Comparison of ENCODE assay signal across 8 mouse cellular contexts in genomic region chr11:115163568-115164150, GRCm38 (mm10). TPM values are rescaled to one million over a fixed set of nuclear protein-coding genes. Genes with fewer than 3 reads are reported as not detected.
A peak's percentile ranks its signal among the peaks of the same experiment; 100 is the strongest.
DNase-seq lines count a peak whose midpoint lies in the region; ATAC-seq and TF ChIP-seq lines count a peak whose summit lies in the region.

No protein-coding gene starts in this region.

- H3K9ac ChIP-seq in ES-Bruce4 (ENCODE audit: low read depth, poor library complexity, severe bottlenecking): peak overlapping the region; percentile 83
- peak overlapping the region; percentile 59 for H3K9ac ChIP-seq in embryonic facial prominence, embryonic 14.5 days (ENCODE audit: low read depth, low read length)
- H3K9ac ChIP-seq in intestine, embryonic 15.5 days: peak overlapping the region; percentile 71
- H3K9ac ChIP-seq in lung, postnatal 0 days (replicated peaks; ENCODE audit: low read depth): peak overlapping the region; percentile 74

- TF ChIP-seq CTCF in ES-Bruce4 (IDR thresholded peaks at IDR 0.05; ENCODE audit: low read depth, low read length): no peak
- TF ChIP-seq CTCF in lung, postnatal 0 days (IDR thresholded peaks at IDR 0.05): peak; percentile 48

- under 1% methylated on average over 33 of the region's 47 CpGs for WGBS in embryonic facial prominence, embryonic 14.5 days
- under 1% methylated on average over 47 of the region's 47 CpGs for WGBS in intestine, embryonic 15.5 days
- WGBS in lung, postnatal 0 days: 1% methylated on average over 46 of the region's 47 CpGs

- H3K4me1 ChIP-seq in ES-Bruce4 (ENCODE audit: control insufficient read depth, insufficient read depth, low read length): peaks cover 4% of the 10 kb centered on the region
- peaks cover 25% of the 10 kb centered on the region for H3K4me1 ChIP-seq in embryonic facial prominence, embryonic 14.5 days (ENCODE audit: control insufficient read depth, insufficient read depth, low read length)
- peaks cover 44% of the 10 kb centered on the region for H3K4me1 ChIP-seq in intestine, embryonic 15.5 days (replicated peaks)
- H3K4me1 ChIP-seq in lung, postnatal 0 days (ENCODE audit: insufficient read depth, low read depth, low read length): peaks cover 6% of the 10 kb centered on the region; the same call in 1 of the 2 replicates

- H3K4me3 ChIP-seq in ES-Bruce4 (ENCODE audit: low read depth, low read length): peak overlapping the region; percentile 95
- peak overlapping the region; percentile 66 for H3K4me3 ChIP-seq in embryonic facial prominence, embryonic 14.5 days (ENCODE audit: low read depth, low read length)
- peak overlapping the region; percentile 70 for H3K4me3 ChIP-seq in intestine, embryonic 15.5 days (replicated peaks)
- peak overlapping the region; percentile 69 for H3K4me3 ChIP-seq in lung, postnatal 0 days (ENCODE audit: low read depth, low read length)

- ATAC-seq in embryonic facial prominence, embryonic 14.5 days (ENCODE audit: low read depth): peak; percentile 30
- peak; percentile 11; the same call in 1 of the 2 replicates for ATAC-seq in intestine, embryonic 15.5 days
- ATAC-seq in lung, postnatal 0 days: peak; percentile 11; the same call in 1 of the 2 replicates

- no peak for TF ChIP-seq POLR2A in ES-Bruce4 (IDR thresholded peaks at IDR 0.05; ENCODE audit: insufficient read depth, low read length)

- H3K36me3 ChIP-seq in ES-Bruce4 (ENCODE audit: control insufficient read depth, insufficient read depth, low read length, poor library complexity, severe bottlenecking): no peaks in the 10 kb centered on the region
- H3K36me3 ChIP-seq in embryonic facial prominence, embryonic 14.5 days (ENCODE audit: control insufficient read depth, insufficient read depth, low read length): no peaks in the 10 kb centered on the region
- H3K36me3 ChIP-seq in intestine, embryonic 15.5 days: no peaks in the 10 kb centered on the region
- no peaks in the 10 kb centered on the region for H3K36me3 ChIP-seq in lung, postnatal 0 days (ENCODE audit: insufficient read depth, low read length)
- H3K36me3 ChIP-seq in splenic B cell, adult 2 months (ENCODE audit: control insufficient read depth, insufficient read depth, low read length, poor library complexity, severe bottlenecking): no peaks in the 10 kb centered on the region; the same call in 1 of the 2 replicates

- peak; percentile 46 for DNase-seq in adrenal gland, postnatal 10 days
- no peak for DNase-seq in adrenal gland, postnatal 4 days (ENCODE audit: low spot score in 2 of 2)
- DNase-seq in embryonic facial prominence, embryonic 14.5 days (ENCODE audit: low spot score): peak; percentile 26
- DNase-seq in lung, postnatal 0 days (ENCODE audit: low spot score): peak; percentile 44
- DNase-seq in splenic B cell, adult 2 months (ENCODE audit: low read depth, low spot score): peak; percentile 70
- DNase-seq in ovary, postnatal 36 days (ENCODE audit: low spot score): no peak

- TF ChIP-seq EP300 in ES-Bruce4 (IDR thresholded peaks at IDR 0.05; ENCODE audit: insufficient read depth, low read depth, low read length): no peak
- no peak for TF ChIP-seq EP300 in lung, postnatal 0 days (IDR thresholded peaks at IDR 0.05)

- no peaks in the 10 kb centered on the region for H3K9me3 ChIP-seq in ES-Bruce4 (replicated peaks; ENCODE audit: control insufficient read depth, insufficient read depth, low read length, poor library complexity, severe bottlenecking)
- no peaks in the 10 kb centered on the region for H3K9me3 ChIP-seq in embryonic facial prominence, embryonic 14.5 days (ENCODE audit: control insufficient read depth, low read length)
- no peaks in the 10 kb centered on the region for H3K9me3 ChIP-seq in intestine, embryonic 15.5 days
- no peaks in the 10 kb centered on the region for H3K9me3 ChIP-seq in lung, postnatal 0 days (ENCODE audit: low read length)

- H3K27ac ChIP-seq in ES-Bruce4 (ENCODE audit: insufficient read depth, low read length): no peak overlapping the region
- no peak overlapping the region for H3K27ac ChIP-seq in embryonic facial prominence, embryonic 14.5 days (replicated peaks; ENCODE audit: low read depth, low read length)
- H3K27ac ChIP-seq in intestine, embryonic 15.5 days: peak overlapping the region; percentile 82
- peak overlapping the region; percentile 81 for H3K27ac ChIP-seq in lung, postnatal 0 days (ENCODE audit: low read length)

- no peaks in the 10 kb centered on the region for H3K27me3 ChIP-seq in ES-Bruce4 (ENCODE audit: control insufficient read depth, insufficient read depth, low read length, poor library complexity, severe bottlenecking)
- peaks cover 34% of the 10 kb centered on the region for H3K27me3 ChIP-seq in embryonic facial prominence, embryonic 14.5 days (replicated peaks; ENCODE audit: control insufficient read depth, insufficient read depth, low read length)
- H3K27me3 ChIP-seq in intestine, embryonic 15.5 days (replicated peaks): no peaks in the 10 kb centered on the region
- no peaks in the 10 kb centered on the region for H3K27me3 ChIP-seq in lung, postnatal 0 days (replicated peaks; ENCODE audit: insufficient read depth, low read length)
- no peaks in the 10 kb centered on the region for H3K27me3 ChIP-seq in splenic B cell, adult 2 months (ENCODE audit: control insufficient read depth, insufficient read depth, low read length, poor library complexity, severe bottlenecking)

- H3K4me2 ChIP-seq in embryonic facial prominence, embryonic 14.5 days (ENCODE audit: low read depth, low read length): peak overlapping the region; percentile 91
- H3K4me2 ChIP-seq in intestine, embryonic 15.5 days (replicated peaks): peak overlapping the region; percentile 84
- peak overlapping the region; percentile 85 for H3K4me2 ChIP-seq in lung, postnatal 0 days (replicated peaks; ENCODE audit: low read depth, low read length)

RNA-seq across cellular contexts. Expression of gene Slc9a3r1, which starts 0.5 kb away (rescaled TPM):
- 10 to 100 TPM; 26.3 to 30.4 TPM for total RNA-seq in adrenal gland, postnatal 10 days (2021)
- total RNA-seq in adrenal gland, postnatal 4 days (2021): 10 to 100 TPM; 28.9 to 37.6 TPM
- 73.2 and 77.8 TPM in 2 replicates for polyA plus RNA-seq in ES-Bruce4 (2011; ENCODE audit: insufficient read depth, insufficient read length, low read depth, missing spikeins)
- polyA plus RNA-seq in embryonic facial prominence, embryonic 14.5 days (2014; fragmentation: Nextera tagmentation; extraction: Ambion mirVana): 40.6 and 43.5 TPM in 2 replicates
- polyA plus RNA-seq in intestine, embryonic 15.5 days (2015; fragmentation: Nextera tagmentation; extraction: Ambion mirVana): 252 and 270 TPM in 2 replicates
- polyA plus RNA-seq in lung, postnatal 0 days (2015; fragmentation: Nextera tagmentation; extraction: Ambion mirVana): 56.9 and 71.2 TPM in 2 replicates

RNA-seq across cellular contexts. Expression of gene Tmem104, which starts 23.6 kb away (rescaled TPM):
- 10 to 100 TPM in 1 of 2 experiments, 1 to 10 TPM in 1; 9.5 to 15.7 TPM for total RNA-seq in adrenal gland, postnatal 10 days (2021)
- 10 to 100 TPM; 11.9 to 12.0 TPM for total RNA-seq in adrenal gland, postnatal 4 days (2021)
- 4.8 and 8.0 TPM in 2 replicates for polyA plus RNA-seq in ES-Bruce4 (2011; ENCODE audit: insufficient read depth, insufficient read length, low read depth, missing spikeins)
- polyA plus RNA-seq in embryonic facial prominence, embryonic 14.5 days (2014; fragmentation: Nextera tagmentation; extraction: Ambion mirVana): 12.5 and 14.9 TPM in 2 replicates
- 9.3 and 12.2 TPM in 2 replicates for polyA plus RNA-seq in intestine, embryonic 15.5 days (2015; fragmentation: Nextera tagmentation; extraction: Ambion mirVana)
- 9.6 and 10.5 TPM in 2 replicates for polyA plus RNA-seq in lung, postnatal 0 days (2015; fragmentation: Nextera tagmentation; extraction: Ambion mirVana)

RNA-seq across cellular contexts. Expression of gene Nat9, which starts 24.0 kb away (rescaled TPM):
- 10 to 100 TPM; 27.4 to 28.4 TPM for total RNA-seq in adrenal gland, postnatal 10 days (2021)
- total RNA-seq in adrenal gland, postnatal 4 days (2021): 10 to 100 TPM; 21.6 to 22.1 TPM
- polyA plus RNA-seq in ES-Bruce4 (2011; ENCODE audit: insufficient read depth, insufficient read length, low read depth, missing spikeins): 13.1 and 16.2 TPM in 2 replicates
- polyA plus RNA-seq in embryonic facial prominence, embryonic 14.5 days (2014; fragmentation: Nextera tagmentation; extraction: Ambion mirVana): 20.0 and 23.3 TPM in 2 replicates
- polyA plus RNA-seq in intestine, embryonic 15.5 days (2015; fragmentation: Nextera tagmentation; extraction: Ambion mirVana): 20.5 and 20.6 TPM in 2 replicates
- 30.3 and 30.8 TPM in 2 replicates for polyA plus RNA-seq in lung, postnatal 0 days (2015; fragmentation: Nextera tagmentation; extraction: Ambion mirVana)

RNA-seq across cellular contexts. Expression of gene Cd300lf, which starts 29.9 kb away (rescaled TPM):
- total RNA-seq in adrenal gland, postnatal 10 days (2021): 1 to 10 TPM; 1.1 to 1.3 TPM
- total RNA-seq in adrenal gland, postnatal 4 days (2021): 1 to 10 TPM; 2.0 to 2.2 TPM
- 1.1 TPM in 1 of 2 replicates, not detected in the other for polyA plus RNA-seq in ES-Bruce4 (2011; ENCODE audit: insufficient read depth, insufficient read length, low read depth, missing spikeins)
- polyA plus RNA-seq in embryonic facial prominence, embryonic 14.5 days (2014; fragmentation: Nextera tagmentation; extraction: Ambion mirVana): 0.14 and 0.56 TPM in 2 replicates
- 0.85 and 1.2 TPM in 2 replicates for polyA plus RNA-seq in intestine, embryonic 15.5 days (2015; fragmentation: Nextera tagmentation; extraction: Ambion mirVana)
- polyA plus RNA-seq in lung, postnatal 0 days (2015; fragmentation: Nextera tagmentation; extraction: Ambion mirVana): 12.7 and 13.1 TPM in 2 replicates

Comparison
In these comparisons a context has a peak if more than half of its experiments do, and no peak if none do; other contexts are left out.
1. DNase-seq: peak in adrenal gland, postnatal 10 days (single experiment), embryonic facial prominence, embryonic 14.5 days (single experiment), lung, postnatal 0 days (single experiment) and splenic B cell, adult 2 months (single experiment); none in adrenal gland, postnatal 4 days (0 of 2) and ovary, postnatal 36 days (single experiment).
2. H3K27ac ChIP-seq: peak in intestine, embryonic 15.5 days (single experiment) and lung, postnatal 0 days (single experiment); none in ES-Bruce4 (single experiment) and embryonic facial prominence, embryonic 14.5 days (single experiment).
3. Peak in every context shown above with its lines, with median percentiles within 50 percentile points of each other: H3K4me3 ChIP-seq, H3K9ac ChIP-seq, ATAC-seq and H3K4me2 ChIP-seq.